Mouse (Mus musculus) megakaryocyte, embryonic 14.5 days (primary cell): ENCODE data around the gene Tmem108. TPM values are rescaled to one million over a fixed set of nuclear protein-coding genes. Genes with fewer than 3 reads are reported as not detected.

Source experiments
- H3K27me3 ChIP-seq: replicated peaks from 2 replicates; pipeline ENCODE3; 2012; ENCODE audit warnings: inconsistent platforms
- H3K36me3 ChIP-seq: replicated peaks from 2 replicates; pipeline ENCODE3; 2012; ENCODE audit warnings: low read length, inconsistent platforms, mixed read lengths
- H3K4me1 ChIP-seq: 2 replicates; pipeline ENCODE4 v1.6.1; 2012; ENCODE audit warnings: inconsistent platforms
- H3K4me3 ChIP-seq: replicated peaks from 2 replicates; pipeline ENCODE3; 2012; ENCODE audit warnings: moderate library complexity, mild to moderate bottlenecking, inconsistent platforms
- H3K9me3 ChIP-seq: 2 replicates; pipeline ENCODE4 v1.6.1; 2012; ENCODE audit warnings: inconsistent platforms
- FLI1 ChIP-seq: IDR thresholded peaks from 2 replicates; pipeline ENCODE4 v1.6.1; 2012; ENCODE audit warnings: low read length, inconsistent platforms, mixed read lengths
- GATA1 ChIP-seq: IDR thresholded peaks from 3 replicates; pipeline ENCODE4 v1.6.1; 2012; ENCODE audit warnings: mixed read lengths, low read length, inconsistent platforms, borderline replicate concordance
- polyA plus RNA-seq: library from polyadenylated mRNA; stranded (reverse); fragments of >175 nt; gene quantifications from 2 replicates; pipeline ENCODE4 v1.2.3, GENCODE M21; 2012; ENCODE audit warnings: low replicate concordance; ENCODE audit not compliant: insufficient read depth

Tmem108 gene
- polyA plus RNA-seq, 1 experiment: 0.23 TPM

GRCm38 (mm10) chr9:103603792-103604191 lies 157.8 kb downstream of the Tmem108 start:
- H3K4me1 ChIP-seq: no peaks in the 10 kb centered on the region
- H3K9me3 ChIP-seq: no peaks in the 10 kb centered on the region
- H3K27me3 ChIP-seq: no peaks in the 10 kb centered on the region
- no peak overlapping the region for H3K4me3 ChIP-seq
- TF ChIP-seq FLI1 (no peak), GATA1 (no peak)
- H3K36me3 ChIP-seq: no peaks in the 10 kb centered on the region

- TF ChIP-seq FLI1 (no peak), GATA1 (no peak)
- Histone ChIP-seq H3K4me1 (no peaks in the 10 kb centered on the region), H3K36me3 (no peaks in the 10 kb centered on the region)
Observed at GRCm38 (mm10) chr9:103601878-103602277, 159.8 kb downstream of the Tmem108 start.

GRCm38 (mm10) chr9:103600834-103601233 lies 160.8 kb downstream of the Tmem108 start:
- Histone ChIP-seq H3K9me3 (no peaks in the 10 kb centered on the region), H3K4me1 (no peaks in the 10 kb centered on the region), H3K4me3 (no peak overlapping the region), H3K36me3 (no peaks in the 10 kb centered on the region), H3K27me3 (no peaks in the 10 kb centered on the region)
- TF ChIP-seq GATA1 (no peak), FLI1 (no peak)

More at GRCm38 (mm10) chr9:103601878-103602277, 159.8 kb downstream of the Tmem108 start:
- no peaks in the 10 kb centered on the region for H3K27me3 ChIP-seq
- H3K4me3 ChIP-seq: no peak overlapping the region
- H3K9me3 ChIP-seq: no peaks in the 10 kb centered on the region

- H3K36me3 ChIP-seq: no peaks in the 10 kb centered on the region
- H3K4me3 ChIP-seq: no peak overlapping the region
- no peak for TF ChIP-seq GATA1
- no peak for TF ChIP-seq FLI1
- no peaks in the 10 kb centered on the region for H3K27me3 ChIP-seq
- no peaks in the 10 kb centered on the region for H3K9me3 ChIP-seq
- no peaks in the 10 kb centered on the region for H3K4me1 ChIP-seq
Observed at GRCm38 (mm10) chr9:103599908-103600307, 161.7 kb downstream of the Tmem108 start.

GRCm38 (mm10) chr9:103597861-103598260 lies 163.8 kb downstream of the Tmem108 start:
- Histone ChIP-seq H3K9me3 (no peaks in the 10 kb centered on the region), H3K4me1 (no peaks in the 10 kb centered on the region), H3K27me3 (no peaks in the 10 kb centered on the region), H3K4me3 (no peak overlapping the region), H3K36me3 (no peaks in the 10 kb centered on the region)
- TF ChIP-seq GATA1: no peak
- TF ChIP-seq FLI1: no peak

- Histone ChIP-seq H3K27me3 (no peaks in the 10 kb centered on the region), H3K4me1 (no peaks in the 10 kb centered on the region), H3K9me3 (peaks cover 5% of the 10 kb centered on the region; the same call in 1 of the 2 replicates), H3K4me3 (no peak overlapping the region), H3K36me3 (no peaks in the 10 kb centered on the region)
- TF ChIP-seq GATA1 (no peak), FLI1 (no peak)
Observed at GRCm38 (mm10) chr9:103595190-103595837, 166.3 kb downstream of the Tmem108 start.

GRCm38 (mm10) chr9:103594423-103595189 lies 167.0 kb downstream of the Tmem108 start:
- Histone ChIP-seq H3K9me3 (peaks cover 5% of the 10 kb centered on the region; the same call in 1 of the 2 replicates), H3K27me3 (no peaks in the 10 kb centered on the region), H3K4me3 (no peak overlapping the region), H3K36me3 (no peaks in the 10 kb centered on the region), H3K4me1 (no peaks in the 10 kb centered on the region)
- TF ChIP-seq FLI1 (no peak), GATA1 (no peak)

GRCm38 (mm10) chr9:103593079-103593478 lies 168.6 kb downstream of the Tmem108 start:
- Histone ChIP-seq H3K4me3 (no peak overlapping the region), H3K27me3 (no peaks in the 10 kb centered on the region), H3K36me3 (no peaks in the 10 kb centered on the region), H3K4me1 (no peaks in the 10 kb centered on the region), H3K9me3 (peaks cover 5% of the 10 kb centered on the region; the same call in 1 of the 2 replicates)
- TF ChIP-seq GATA1 (no peak), FLI1 (no peak)

- Histone ChIP-seq H3K4me3 (no peak overlapping the region), H3K4me1 (no peaks in the 10 kb centered on the region), H3K36me3 (no peaks in the 10 kb centered on the region), H3K9me3 (peaks cover 5% of the 10 kb centered on the region; the same call in 1 of the 2 replicates), H3K27me3 (no peaks in the 10 kb centered on the region)
- no peak for TF ChIP-seq FLI1
- TF ChIP-seq GATA1: no peak
Observed at GRCm38 (mm10) chr9:103591962-103592361, 169.7 kb downstream of the Tmem108 start.

GRCm38 (mm10) chr9:103590801-103591200 lies 170.8 kb downstream of the Tmem108 start:
- TF ChIP-seq FLI1 (no peak), GATA1 (no peak)

More at GRCm38 (mm10) chr9:103590801-103591200, 170.8 kb downstream of the Tmem108 start:
- H3K36me3 ChIP-seq: no peaks in the 10 kb centered on the region
- H3K4me1 ChIP-seq: no peaks in the 10 kb centered on the region
- H3K27me3 ChIP-seq: no peaks in the 10 kb centered on the region
- H3K9me3 ChIP-seq: peaks cover 5% of the 10 kb centered on the region; the same call in 1 of the 2 replicates
- no peak overlapping the region for H3K4me3 ChIP-seq
